Mouse (Mus musculus) forebrain, postnatal 0 days (tissue): Measurements from ENCODE around the gene Mob3b. TPM values are rescaled to one million over a fixed set of nuclear protein-coding genes. Genes with fewer than 3 reads are reported as not detected.
A peak's percentile ranks its signal among the peaks of the same experiment; 100 is the strongest.

Source experiments
- ATAC-seq: fragments of 200-750 bp; cut with Nextera tagmentation; 2 replicates; pipeline ENCODE4 v1.8.0; 2017; ENCODE audit warnings: mild to moderate bottlenecking, moderate library complexity
- DNase-seq: peaks from one replicate; pipeline ENCODE4 v3.0.0-alpha.2; 2015
- H3K27ac ChIP-seq: fragments of 300-500 bp; sonication (generic); 2 replicates; pipeline ENCODE4 v1.5.1; 2014; ENCODE audit warnings: low read depth, mild to moderate bottlenecking, antibody characterized with exemption, low read length, moderate library complexity, mixed read lengths
- H3K27me3 ChIP-seq: fragments of 300-500 bp; sonication (generic); 2 replicates; pipeline ENCODE4 v1.6.1; 2014; ENCODE audit warnings: mild to moderate bottlenecking, low read length, mixed read lengths; ENCODE audit not compliant: insufficient read depth
- H3K36me3 ChIP-seq: fragments of 300-500 bp; sonication (generic); 2 replicates; pipeline ENCODE4 v1.6.1; 2014; ENCODE audit warnings: mild to moderate bottlenecking, moderate library complexity; ENCODE audit not compliant: insufficient read depth
- H3K4me1 ChIP-seq: fragments of 300-500 bp; sonication (generic); 2 replicates; pipeline ENCODE4 v1.6.1; 2014; ENCODE audit warnings: antibody characterized with exemption; ENCODE audit not compliant: insufficient read depth
- H3K4me2 ChIP-seq: fragments of 300-500 bp; sonication (generic); 2 replicates; pipeline ENCODE4 v1.6.1; 2014; ENCODE audit warnings: low read depth, mild to moderate bottlenecking, moderate library complexity
- H3K4me3 ChIP-seq: fragments of 300-500 bp; sonication (generic); 2 replicates; pipeline ENCODE4 v1.5.1; 2014; ENCODE audit warnings: low read depth, low read length, mixed read lengths
- H3K9ac ChIP-seq: fragments of 300-500 bp; sonication (generic); 2 replicates; pipeline ENCODE4 v1.6.1; 2014; ENCODE audit warnings: mild to moderate bottlenecking
- H3K9me3 ChIP-seq: fragments of 300-500 bp; sonication (generic); 2 replicates; pipeline ENCODE4 v1.6.1; 2016; ENCODE audit warnings: low read length
- CTCF ChIP-seq: sonication (generic); IDR thresholded peaks from 2 replicates; pipeline ENCODE4 v1.5.1; 2016; ENCODE audit warnings: antibody characterized with exemption, control low read depth, low read depth
- WGBS: fragments of 180-500 bp; shearing (Covaris S2); extraction: QIAGEN DNeasy Blood & Tissue Kit; methylation state at CpG from one replicate; pipeline ENCODE4 v1.1.7; 2014; 5-methylcytosine and 5-hydroxymethylcytosine counted together
- polyA plus RNA-seq: library from polyadenylated mRNA; unstranded; fragments of >200 nt; fragmentation: Nextera tagmentation; extraction: Ambion mirVana; gene quantifications from 2 replicates; pipeline ENCODE4 v1.2.1, GENCODE M21; 2015
- total RNA-seq: library from RNA; depleted of rRNA; stranded (reverse); fragments of >200 nt; gene quantifications from 2 replicates; pipeline ENCODE4 v1.2.3, GENCODE M21; 2014

The Mob3b gene
- total and polyA plus RNA-seq, 2 experiments from 2014 or later: 3.0 to 4.3 TPM

DNA sequence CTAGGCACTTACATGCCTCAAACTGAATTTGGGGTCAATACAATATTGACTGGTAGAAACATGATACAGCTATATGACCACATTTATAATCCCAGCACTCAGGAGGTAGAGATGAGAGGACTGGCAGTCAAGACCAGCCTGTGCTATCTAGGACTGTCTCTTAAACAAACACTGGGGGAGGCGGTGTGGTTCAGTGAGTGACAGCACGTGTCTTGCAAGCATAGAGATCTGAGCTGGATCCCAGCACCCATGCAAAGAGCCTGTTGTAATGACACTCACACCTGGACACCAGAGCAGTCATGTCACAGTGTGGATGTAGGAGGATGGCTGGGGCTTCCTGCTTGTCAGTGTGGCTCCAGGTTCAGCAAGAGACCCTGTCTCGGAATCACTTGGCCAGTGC lies 124.5 kb downstream of the Mob3b start:
- Histone ChIP-seq H3K9me3 (no peaks in the 10 kb centered on the region), H3K4me1 (no peaks in the 10 kb centered on the region), H3K27me3 (no peaks in the 10 kb centered on the region), H3K36me3 (no peaks in the 10 kb centered on the region), H3K4me3 (no peak overlapping the region), H3K4me2 (no peak overlapping the region), H3K27ac (no peak overlapping the region), H3K9ac (no peak overlapping the region)
- WGBS: 95% methylated on average over 3 of the region's 3 CpGs
- no peak for TF ChIP-seq CTCF
- no peak for ATAC-seq
- no peak for DNase-seq

DNA sequence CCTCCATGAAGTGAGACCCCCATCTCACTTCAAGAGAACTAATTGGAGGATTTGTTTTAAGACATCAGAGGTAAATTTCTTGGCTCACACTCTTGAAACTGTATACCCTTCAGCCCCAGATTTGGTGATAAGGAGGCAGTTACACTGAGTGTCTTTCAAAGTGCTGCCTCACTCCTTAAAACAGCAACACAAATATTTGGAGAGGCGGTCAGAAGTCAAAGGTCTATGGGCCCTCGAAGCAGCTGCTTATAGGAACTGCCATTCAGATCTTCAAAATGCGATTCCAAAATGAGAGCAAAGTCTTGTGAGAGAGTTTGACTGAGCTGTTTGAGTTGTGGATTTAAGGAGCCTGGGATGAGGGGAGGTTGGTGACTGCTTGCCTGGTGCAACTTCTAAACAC lies 125.7 kb downstream of the Mob3b start:
- WGBS: 86% methylated on average over 3 of the region's 3 CpGs
- no peak for TF ChIP-seq CTCF
- DNase-seq: no peak

DNA sequence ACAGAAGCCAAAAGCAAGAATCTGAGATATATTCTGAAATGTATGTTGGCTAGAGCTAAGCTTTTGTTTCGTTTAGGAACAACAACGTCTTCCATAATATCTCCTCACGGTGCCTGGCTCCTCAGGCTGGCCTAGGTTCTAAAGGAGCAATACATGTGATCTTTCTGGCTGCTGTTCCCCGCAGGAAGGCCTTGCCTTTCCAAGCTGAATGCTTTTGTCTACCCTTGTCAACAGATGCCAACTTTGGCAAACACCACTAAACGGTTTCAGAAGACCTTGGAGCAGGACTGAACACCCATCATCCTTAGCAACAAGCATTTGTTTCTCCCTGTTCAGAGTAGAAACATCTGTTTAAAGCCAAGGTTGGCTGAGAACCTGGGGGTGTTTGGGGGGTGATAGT lies 126.1 kb downstream of the Mob3b start:
- Histone ChIP-seq H3K9me3 (no peaks in the 10 kb centered on the region), H3K27ac (no peak overlapping the region), H3K4me1 (no peaks in the 10 kb centered on the region), H3K4me3 (no peak overlapping the region), H3K27me3 (no peaks in the 10 kb centered on the region), H3K4me2 (no peak overlapping the region), H3K9ac (no peak overlapping the region), H3K36me3 (no peaks in the 10 kb centered on the region)
- DNase-seq (peak; percentile 29), ATAC-seq (peak; percentile 54)
- TF ChIP-seq CTCF: no peak
- 51% methylated on average over 5 of the region's 5 CpGs for WGBS

More for the DNA sequence above, 125.7 kb downstream of the Mob3b start:
- Histone ChIP-seq H3K4me3 (no peak overlapping the region), H3K9me3 (no peaks in the 10 kb centered on the region), H3K4me1 (no peaks in the 10 kb centered on the region), H3K9ac (no peak overlapping the region), H3K27ac (no peak overlapping the region), H3K4me2 (no peak overlapping the region), H3K27me3 (no peaks in the 10 kb centered on the region), H3K36me3 (no peaks in the 10 kb centered on the region)
- no peak for ATAC-seq

DNA sequence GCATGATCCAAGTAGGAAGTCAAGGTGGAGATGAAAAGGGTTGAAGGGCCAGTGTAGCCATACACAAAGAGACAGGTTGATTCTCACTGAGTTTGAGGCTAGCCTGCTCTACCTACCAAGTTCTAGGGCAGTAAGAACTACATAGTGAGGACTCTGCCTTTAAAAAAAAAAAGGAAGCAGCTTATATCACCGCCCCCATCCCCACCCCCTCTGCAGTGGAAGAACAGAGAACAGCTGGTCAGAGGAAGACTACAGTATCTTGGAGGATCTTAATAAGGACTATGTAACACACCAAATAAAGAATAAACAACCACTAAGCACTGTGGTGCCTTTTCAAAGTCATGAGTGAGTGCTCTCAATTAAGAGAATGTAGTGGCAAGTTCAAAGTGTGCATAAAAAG lies 138.9 kb downstream of the Mob3b start:
- H3K4me2 ChIP-seq: no peak overlapping the region
- no peaks in the 10 kb centered on the region for H3K9me3 ChIP-seq
- no peaks in the 10 kb centered on the region for H3K36me3 ChIP-seq
- H3K9ac ChIP-seq: no peak overlapping the region
- H3K4me3 ChIP-seq: no peak overlapping the region
- 88% methylated on average over 1 of the region's 1 CpGs for whole genome bisulfite sequencing
- no peaks in the 10 kb centered on the region for H3K27me3 ChIP-seq
- ATAC-seq (no peak), DNase-seq (no peak)
- H3K4me1 ChIP-seq: no peaks in the 10 kb centered on the region
- H3K27ac ChIP-seq: no peak overlapping the region
- TF ChIP-seq CTCF: no peak

DNA sequence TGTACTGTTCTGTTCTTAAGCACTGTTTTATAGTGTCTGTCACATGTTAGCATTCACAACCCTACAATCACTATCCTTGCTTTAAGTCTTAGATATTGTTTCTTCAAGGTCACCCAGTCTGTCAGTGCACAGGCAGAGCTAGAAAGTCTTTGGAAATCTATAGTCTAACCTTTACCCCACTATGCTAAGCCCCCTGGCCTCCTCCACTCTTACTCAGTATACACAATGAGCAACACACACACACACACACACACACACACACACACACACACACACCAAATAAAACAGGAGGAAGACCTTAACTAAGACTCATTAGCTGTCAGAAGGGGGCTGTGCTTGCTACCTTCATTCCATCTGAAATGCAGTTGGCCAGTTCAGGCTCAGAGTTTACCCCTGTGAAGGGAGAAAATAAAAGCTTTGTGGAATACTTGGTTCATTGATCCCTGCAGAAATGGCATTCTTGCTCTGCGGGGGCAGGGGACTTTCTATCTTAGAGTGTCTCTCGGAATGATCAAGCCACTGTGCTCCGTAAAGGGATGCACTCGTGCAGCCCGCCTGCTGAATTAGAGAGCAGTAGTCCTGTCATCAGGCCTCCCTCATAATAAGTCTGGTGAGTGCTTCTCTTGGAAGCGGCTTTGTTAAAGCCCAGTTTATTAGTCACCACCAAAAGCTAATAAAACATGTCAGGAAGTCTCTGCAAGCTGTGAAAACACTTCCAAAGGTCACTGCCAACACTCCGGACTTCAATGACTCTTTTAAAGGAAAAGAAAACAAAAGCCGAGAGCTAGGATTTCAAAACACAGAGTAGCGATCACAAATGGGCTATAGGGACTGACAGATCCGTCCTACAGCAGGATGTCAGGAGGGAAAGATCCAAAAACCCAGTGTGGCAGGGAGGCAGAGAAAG lies 144.6 kb downstream of the Mob3b start:
- WGBS: 21% methylated on average over 10 of the region's 10 CpGs

DNA sequence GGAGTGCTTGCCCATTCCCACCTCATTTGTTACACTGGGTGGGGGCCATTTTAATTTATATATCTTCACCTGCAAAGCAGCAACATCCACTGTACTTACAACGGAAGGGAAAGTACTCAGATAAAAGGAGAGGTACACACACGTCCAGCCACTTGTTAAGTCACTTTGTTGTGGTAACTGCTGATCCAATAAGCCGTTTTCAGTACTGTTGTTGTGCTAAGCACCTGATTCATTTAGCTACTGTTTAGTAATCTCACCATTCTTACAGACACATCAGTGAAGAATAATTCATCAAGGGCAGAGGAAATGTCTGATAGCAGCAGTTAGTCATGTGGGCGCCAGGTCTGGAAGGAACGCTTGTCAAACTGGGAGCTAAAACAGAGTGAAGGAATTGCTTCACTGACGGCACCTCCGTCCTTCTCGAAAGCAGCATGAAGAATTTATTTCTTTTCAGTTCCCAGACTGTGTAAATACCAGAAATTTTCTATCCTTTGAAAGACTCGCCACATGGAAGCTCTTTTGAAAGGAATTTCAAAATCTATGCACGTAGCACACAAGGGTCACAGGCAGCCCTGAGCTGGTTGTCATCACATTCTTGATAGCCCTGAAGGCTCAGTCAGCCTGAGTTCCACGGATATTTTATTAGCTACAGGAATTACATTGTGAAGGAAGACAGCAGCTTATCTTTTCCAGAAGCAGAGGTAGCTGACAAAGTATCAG lies 150.6 kb downstream of the Mob3b start:
- Histone ChIP-seq H3K9ac (no peak overlapping the region), H3K27ac (no peak overlapping the region), H3K9me3 (no peaks in the 10 kb centered on the region), H3K4me3 (no peak overlapping the region), H3K36me3 (no peaks in the 10 kb centered on the region), H3K27me3 (no peaks in the 10 kb centered on the region), H3K4me1 (peaks cover 13% of the 10 kb centered on the region; the same call in 1 of the 2 replicates), H3K4me2 (no peak overlapping the region)
- no peak for TF ChIP-seq CTCF
- 37% methylated on average over 11 of the region's 11 CpGs for WGBS
- DNase-seq: no peak
- ATAC-seq: peak; percentile 43; the same call in 1 of the 2 replicates

More for the DNA sequence above, 144.6 kb downstream of the Mob3b start:
- no peak for TF ChIP-seq CTCF
- no peak overlapping the region for H3K4me3 ChIP-seq
- no peak overlapping the region for H3K27ac ChIP-seq
- no peaks in the 10 kb centered on the region for H3K9me3 ChIP-seq
- DNase-seq (no peak), ATAC-seq (no peak)
- H3K4me1 ChIP-seq: no peaks in the 10 kb centered on the region
- no peaks in the 10 kb centered on the region for H3K36me3 ChIP-seq
- H3K27me3 ChIP-seq: no peaks in the 10 kb centered on the region
- no peak overlapping the region for H3K9ac ChIP-seq
- no peak overlapping the region for H3K4me2 ChIP-seq

DNA sequence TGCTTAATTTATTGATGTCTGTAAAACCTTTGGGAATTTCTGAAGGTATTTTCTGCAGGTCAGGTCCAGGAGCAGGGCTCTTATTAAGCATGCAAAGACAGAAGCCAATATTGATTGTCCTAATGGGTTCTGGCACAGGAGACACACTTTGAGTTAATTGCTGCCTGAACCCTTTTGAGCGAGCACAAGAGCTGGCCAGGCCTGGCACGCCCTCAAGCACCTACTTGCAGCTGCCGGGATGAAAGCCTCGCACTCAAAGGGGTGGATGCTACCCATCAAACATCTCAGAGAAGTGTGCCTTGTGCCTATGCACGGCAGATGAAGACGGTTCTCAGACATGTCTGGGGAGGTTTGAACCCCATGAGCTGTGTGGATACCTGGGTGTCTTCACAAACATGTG lies 151.2 kb downstream of the Mob3b start:
- TF ChIP-seq CTCF: no peak
- Histone ChIP-seq H3K27ac (no peak overlapping the region), H3K36me3 (no peaks in the 10 kb centered on the region), H3K4me1 (peaks cover 13% of the 10 kb centered on the region; the same call in 1 of the 2 replicates), H3K27me3 (no peaks in the 10 kb centered on the region), H3K9ac (no peak overlapping the region), H3K9me3 (no peaks in the 10 kb centered on the region), H3K4me2 (no peak overlapping the region), H3K4me3 (no peak overlapping the region)
- peak; percentile 40; the same call in 1 of the 2 replicates for ATAC-seq
- no peak for DNase-seq
- 18% methylated on average over 6 of the region's 6 CpGs for WGBS
